Mouse (Mus musculus): ENCODE results near the gene Scaf4. TPM values are rescaled to one million over a fixed set of nuclear protein-coding genes. Genes with fewer than 3 reads are reported as not detected.
"Not testable (repeated sequence)": the region's sequence is repeated elsewhere in the genome, so short reads cannot be mapped to it uniquely, and the experiment has no call there.

Gene Scaf4
- total RNA-seq, 2 experiments from 2014 or later = 16.6 to 18.2 TPM

- DNase-seq = no peak
Measured at GRCm38 (mm10) chr16:90291675-90292074, 7.4 kb upstream of the Scaf4 start.

GRCm38 (mm10) chr16:90290962-90291361 lies 6.7 kb upstream of the Scaf4 start:
- no peak for DNase-seq

- no peak for DNase-seq
Measured at GRCm38 (mm10) chr16:90284916-90285315, 613 bp upstream of the Scaf4 start.

- no peak for DNase-seq
Measured at GRCm38 (mm10) chr16:90283266-90283904, 918 bp downstream of the Scaf4 start.

- no peak for DNase-seq
Measured at GRCm38 (mm10) chr16:90282620-90283265, 1.6 kb downstream of the Scaf4 start.

- no peak for DNase-seq
Measured at GRCm38 (mm10) chr16:90281406-90281805, 2.9 kb downstream of the Scaf4 start.

GRCm38 (mm10) chr16:90280989-90281388 lies 3.3 kb downstream of the Scaf4 start:
- DNase-seq = no peak

- no peak for DNase-seq
Measured at GRCm38 (mm10) chr16:90280515-90280914, 3.8 kb downstream of the Scaf4 start.

GRCm38 (mm10) chr16:90279058-90279457 lies 5.2 kb downstream of the Scaf4 start:
- DNase-seq = no peak

- DNase-seq = no peak
Measured at GRCm38 (mm10) chr16:90275521-90275920, 8.8 kb downstream of the Scaf4 start.

- DNase-seq = no peak
Measured at GRCm38 (mm10) chr16:90266581-90266980, 17.7 kb downstream of the Scaf4 start.

GRCm38 (mm10) chr16:90265106-90265505 lies 19.2 kb downstream of the Scaf4 start:
- no peak for DNase-seq

- no peak for DNase-seq
Measured at GRCm38 (mm10) chr16:90264021-90264420, 20.3 kb downstream of the Scaf4 start.

GRCm38 (mm10) chr16:90261791-90262190 lies 22.5 kb downstream of the Scaf4 start:
- no peak for DNase-seq

- no peak for DNase-seq
Measured at GRCm38 (mm10) chr16:90260097-90260496, 24.2 kb downstream of the Scaf4 start.

GRCm38 (mm10) chr16:90259623-90260022 lies 24.7 kb downstream of the Scaf4 start:
- DNase-seq = no peak

GRCm38 (mm10) chr16:90258950-90259349 lies 25.4 kb downstream of the Scaf4 start:
- no peak for DNase-seq

- DNase-seq = no peak
Measured at GRCm38 (mm10) chr16:90252521-90252920, 31.8 kb downstream of the Scaf4 start.

GRCm38 (mm10) chr16:90251256-90251655 lies 33.0 kb downstream of the Scaf4 start:
- DNase-seq = not testable (repeated sequence)

- DNase-seq = no peak
Measured at GRCm38 (mm10) chr16:90250099-90250498, 34.2 kb downstream of the Scaf4 start.

GRCm38 (mm10) chr16:90242426-90243304 lies 41.6 kb downstream of the Scaf4 start:
- no peak for DNase-seq

- no peak for DNase-seq
Measured at GRCm38 (mm10) chr16:90241875-90242274, 42.4 kb downstream of the Scaf4 start.

GRCm38 (mm10) chr16:90239128-90239746 lies 45.1 kb downstream of the Scaf4 start:
- DNase-seq = no peak
